Mouse (Mus musculus) lung, adult 2 months (tissue): ENCODE measurements around the gene Rplp2.

Experiments
- CTCF ChIP-seq: fragments of 200-500 bp; IDR thresholded peaks from 2 replicates; pipeline ENCODE4 v1.5.1; 2011; ENCODE audit warnings: mild to moderate bottlenecking, low read length, control low read depth; ENCODE audit not compliant: insufficient read depth
- POLR2A ChIP-seq: fragments of 200-500 bp; IDR thresholded peaks from 2 replicates; pipeline ENCODE4 v1.6.1; 2011; ENCODE audit warnings: low read depth, mild to moderate bottlenecking, control low read depth, low read length, borderline replicate concordance; ENCODE audit errors: extremely low read depth

- TF ChIP-seq CTCF, result no peak
- no peak for TF ChIP-seq POLR2A
These were observed 3.9 kb upstream of the Rplp2 start for GRCm38 (mm10) chr7:141443081-141443821.
